Mouse (Mus musculus): ENCODE measurements at regions not wholly inside any gene's neighbourhood (a gene's known extent, or its start where the extent isn't known, plus 50 kb on each side); places are given as distances from the start of the nearest gene placed in this dataset.

GRCm38 (mm10) chr11:17464875-17465274 lies 207.5 kb downstream of the C1d start:
- DNase-seq (ENCODE audit: low spot score) = no peak

GRCm38 (mm10) chr11:17468431-17469165 lies 211.2 kb downstream of the C1d start:
- peak; percentile 36 for DNase-seq (ENCODE audit: low spot score)

- DNase-seq (ENCODE audit: low spot score) = no peak
Measured at GRCm38 (mm10) chr11:17481436-17481996, 224.1 kb downstream of the C1d start.

- no peak for DNase-seq (ENCODE audit: low spot score)
Measured at GRCm38 (mm10) chr11:17483849-17484441, 226.6 kb downstream of the C1d start.

- DNase-seq (ENCODE audit: low spot score) = no peak
Measured at GRCm38 (mm10) chr11:17501120-17502043, 244.0 kb downstream of the C1d start.

- no peak for DNase-seq (ENCODE audit: low spot score)
Measured at GRCm38 (mm10) chr11:17502052-17502451, 244.7 kb downstream of the C1d start.

- no peak for DNase-seq (ENCODE audit: low spot score)
Measured at GRCm38 (mm10) chr11:17522220-17522919, 265.0 kb downstream of the C1d start.

GRCm38 (mm10) chr11:17523329-17523728 lies 265.9 kb downstream of the C1d start:
- DNase-seq (ENCODE audit: low spot score) = no peak

GRCm38 (mm10) chr11:17524985-17525775 lies 267.8 kb downstream of the C1d start:
- no peak for DNase-seq (ENCODE audit: low spot score)

GRCm38 (mm10) chr11:17526476-17526875 lies 269.1 kb downstream of the C1d start:
- no peak for DNase-seq (ENCODE audit: low spot score)

GRCm38 (mm10) chr11:17528609-17529008 lies 271.2 kb downstream of the C1d start:
- no peak for DNase-seq (ENCODE audit: low spot score)

GRCm38 (mm10) chr11:17533706-17534105 lies 276.3 kb downstream of the C1d start:
- no peak for DNase-seq (ENCODE audit: low spot score)

GRCm38 (mm10) chr11:17546286-17546685 lies 288.9 kb downstream of the C1d start:
- no peak for DNase-seq (ENCODE audit: low spot score)

GRCm38 (mm10) chr11:17549148-17549547 lies 291.8 kb downstream of the C1d start:
- no peak for DNase-seq (ENCODE audit: low spot score)

- no peak for DNase-seq (ENCODE audit: low spot score)
Measured at GRCm38 (mm10) chr11:17555276-17555675, 297.9 kb downstream of the C1d start.

- DNase-seq (ENCODE audit: low spot score) = no peak
Measured at GRCm38 (mm10) chr11:17591780-17592487, 334.6 kb downstream of the C1d start.

GRCm38 (mm10) chr11:17603726-17604493 lies 346.5 kb downstream of the C1d start:
- DNase-seq (ENCODE audit: low spot score) = no peak

- no peak for DNase-seq (ENCODE audit: low spot score)
Measured at GRCm38 (mm10) chr11:17620462-17621248, 333.0 kb downstream of the Etaa1 start.

Measured in MN1 (cell line).